Mouse (Mus musculus): Measurements from ENCODE around the gene Dnajc4. TPM values are rescaled to one million over a fixed set of nuclear protein-coding genes. Genes with fewer than 3 reads are reported as not detected.
"Not testable (repeated sequence)": the region's sequence is repeated elsewhere in the genome, so short reads cannot be mapped to it uniquely, and the experiment has no call there.

Gene Dnajc4
- polyA plus RNA-seq, 1 experiment, result 24.1 TPM

GRCm38 (mm10) chr19:6995255-6995991 lies 3.1 kb upstream of the Dnajc4 start:
- peak overlapping the region; percentile 62 for H3K4me3 ChIP-seq (ENCODE audit: extremely low read depth, insufficient read depth, insufficient read length)
- H3K36me3 ChIP-seq (ENCODE audit: control insufficient read depth, insufficient read depth, low read length), result peaks cover 18% of the 10 kb centered on the region
- DNase-seq (ENCODE audit: low read depth in 1 of 2, low spot score in 2 of 2), result no peak
- TF ChIP-seq POLR2A (IDR thresholded peaks at IDR 0.05; ENCODE audit: low read depth, low read length), result no peak
- WGBS, result 55% methylated on average over 20 of the region's 21 CpGs
- H3K4me1 ChIP-seq (ENCODE audit: control insufficient read depth, insufficient read depth, insufficient read length), result peaks cover 20% of the 10 kb centered on the region
- H3K27me3 ChIP-seq (ENCODE audit: control insufficient read depth, insufficient read depth, low read length), result no peaks in the 10 kb centered on the region
- no peak overlapping the region; the same call in 1 of the 2 replicates for H3K27ac ChIP-seq (ENCODE audit: insufficient read depth, low read length)

- no peak overlapping the region for H3K4me3 ChIP-seq (ENCODE audit: extremely low read depth, insufficient read depth, insufficient read length)
- no peaks in the 10 kb centered on the region for H3K27me3 ChIP-seq (ENCODE audit: control insufficient read depth, insufficient read depth, low read length)
- peaks cover 10% of the 10 kb centered on the region for H3K36me3 ChIP-seq (ENCODE audit: control insufficient read depth, insufficient read depth, low read length)
- peaks cover 20% of the 10 kb centered on the region for H3K4me1 ChIP-seq (ENCODE audit: control insufficient read depth, insufficient read depth, insufficient read length)
- H3K27ac ChIP-seq (ENCODE audit: insufficient read depth, low read length), result no peak overlapping the region
- TF ChIP-seq POLR2A (IDR thresholded peaks at IDR 0.05; ENCODE audit: low read depth, low read length) (no peak), CTCF (IDR thresholded peaks at IDR 0.05; ENCODE audit: extremely low read depth, insufficient read depth, insufficient read length, insufficient replicate concordance) (no peak)
- WGBS, result 92% methylated on average over 8 of the region's 8 CpGs
- DNase-seq (ENCODE audit: low read depth in 1 of 2, low spot score in 2 of 2), result no peak
Observed at GRCm38 (mm10) chr19:6994489-6994888, 2.1 kb upstream of the Dnajc4 start.

GRCm38 (mm10) chr19:6994002-6994401 lies 1.6 kb upstream of the Dnajc4 start:
- Histone ChIP-seq H3K4me3 (ENCODE audit: extremely low read depth, insufficient read depth, insufficient read length) (no peak overlapping the region), H3K36me3 (ENCODE audit: control insufficient read depth, insufficient read depth, low read length) (peaks cover 5% of the 10 kb centered on the region), H3K27ac (ENCODE audit: insufficient read depth, low read length) (no peak overlapping the region), H3K27me3 (ENCODE audit: control insufficient read depth, insufficient read depth, low read length) (no peaks in the 10 kb centered on the region), H3K4me1 (ENCODE audit: control insufficient read depth, insufficient read depth, insufficient read length) (peaks cover 20% of the 10 kb centered on the region)
- no peak for DNase-seq (ENCODE audit: low read depth in 1 of 2, low spot score in 2 of 2)
- TF ChIP-seq CTCF (IDR thresholded peaks at IDR 0.05; ENCODE audit: extremely low read depth, insufficient read depth, insufficient read length, insufficient replicate concordance) (no peak), POLR2A (IDR thresholded peaks at IDR 0.05; ENCODE audit: low read depth, low read length) (no peak)
- 90% methylated on average over 8 of the region's 8 CpGs for WGBS

- H3K27ac ChIP-seq (ENCODE audit: insufficient read depth, low read length), result peak overlapping the region; percentile 26; the same call in 1 of the 2 replicates
- no peak for DNase-seq (ENCODE audit: low read depth in 1 of 2, low spot score in 2 of 2)
- no peak for TF ChIP-seq POLR2A (IDR thresholded peaks at IDR 0.05; ENCODE audit: low read depth, low read length)
- no peak for TF ChIP-seq CTCF (IDR thresholded peaks at IDR 0.05; ENCODE audit: extremely low read depth, insufficient read depth, insufficient read length, insufficient replicate concordance)
- no peaks in the 10 kb centered on the region for H3K27me3 ChIP-seq (ENCODE audit: control insufficient read depth, insufficient read depth, low read length)
- H3K36me3 ChIP-seq (ENCODE audit: control insufficient read depth, insufficient read depth, low read length), result peaks cover 1% of the 10 kb centered on the region; the same call in 1 of the 2 replicates
- WGBS, result 74% methylated on average over 14 of the region's 14 CpGs
- peak overlapping the region; percentile 44 for H3K4me3 ChIP-seq (ENCODE audit: extremely low read depth, insufficient read depth, insufficient read length)
- peaks cover 20% of the 10 kb centered on the region for H3K4me1 ChIP-seq (ENCODE audit: control insufficient read depth, insufficient read depth, insufficient read length)
Observed at GRCm38 (mm10) chr19:6993011-6993770, 819 bp upstream of the Dnajc4 start.

- not testable (repeated sequence) for DNase-seq (ENCODE audit: low read depth in 1 of 2, low spot score in 2 of 2); H3K27ac ChIP-seq (ENCODE audit: insufficient read depth, low read length); H3K36me3 ChIP-seq (ENCODE audit: control insufficient read depth, insufficient read depth, low read length); H3K27me3 ChIP-seq (ENCODE audit: control insufficient read depth, insufficient read depth, low read length); H3K4me3 ChIP-seq (ENCODE audit: extremely low read depth, insufficient read depth, insufficient read length)
- 94% methylated on average over 6 of the region's 6 CpGs for WGBS
- H3K4me1 ChIP-seq (ENCODE audit: control insufficient read depth, insufficient read depth, insufficient read length), result peaks cover 20% of the 10 kb centered on the region
Observed at GRCm38 (mm10) chr19:6991166-6991565, 1.2 kb downstream of the Dnajc4 start.

GRCm38 (mm10) chr19:6990712-6991111 lies 1.7 kb downstream of the Dnajc4 start:
- H3K27ac ChIP-seq (ENCODE audit: insufficient read depth, low read length), result no peak overlapping the region
- 86% methylated on average over 6 of the region's 6 CpGs for WGBS

GRCm38 (mm10) chr19:6989251-6989650 lies 3.1 kb downstream of the Dnajc4 start:
- Histone ChIP-seq H3K4me3 (ENCODE audit: extremely low read depth, insufficient read depth, insufficient read length) (no peak overlapping the region), H3K27ac (ENCODE audit: insufficient read depth, low read length) (no peak overlapping the region), H3K4me1 (ENCODE audit: control insufficient read depth, insufficient read depth, insufficient read length) (peaks cover 8% of the 10 kb centered on the region), H3K27me3 (ENCODE audit: control insufficient read depth, insufficient read depth, low read length) (no peaks in the 10 kb centered on the region), H3K36me3 (ENCODE audit: control insufficient read depth, insufficient read depth, low read length) (no peaks in the 10 kb centered on the region)
- TF ChIP-seq POLR2A (IDR thresholded peaks at IDR 0.05; ENCODE audit: low read depth, low read length), result no peak
- no peak for TF ChIP-seq CTCF (IDR thresholded peaks at IDR 0.05; ENCODE audit: extremely low read depth, insufficient read depth, insufficient read length, insufficient replicate concordance)
- WGBS, result 96% methylated on average over 8 of the region's 8 CpGs
- no peak for DNase-seq (ENCODE audit: low read depth in 1 of 2, low spot score in 2 of 2)

More at GRCm38 (mm10) chr19:6990712-6991111, 1.7 kb downstream of the Dnajc4 start:
- no peak overlapping the region for H3K4me3 ChIP-seq (ENCODE audit: extremely low read depth, insufficient read depth, insufficient read length)
- no peaks in the 10 kb centered on the region for H3K27me3 ChIP-seq (ENCODE audit: control insufficient read depth, insufficient read depth, low read length)
- H3K36me3 ChIP-seq (ENCODE audit: control insufficient read depth, insufficient read depth, low read length), result no peaks in the 10 kb centered on the region
- TF ChIP-seq POLR2A (IDR thresholded peaks at IDR 0.05; ENCODE audit: low read depth, low read length), result no peak
- TF ChIP-seq CTCF (IDR thresholded peaks at IDR 0.05; ENCODE audit: extremely low read depth, insufficient read depth, insufficient read length, insufficient replicate concordance), result no peak
- peaks cover 20% of the 10 kb centered on the region for H3K4me1 ChIP-seq (ENCODE audit: control insufficient read depth, insufficient read depth, insufficient read length)
- DNase-seq (ENCODE audit: low read depth in 1 of 2, low spot score in 2 of 2), result no peak
